Mouse (Mus musculus) regulatory T cell (primary cell): ENCODE measurements around the gene Bmper.

Experiments used
- in situ Hi-C: fragments of 300-600 bp; cut with MboI, MseI; formaldehyde crosslinking; loops from one replicate; pipeline ENCODE4 v1.15.1; 2025; ENCODE audit warnings: high pct_unique_total_duplicates

Gene Bmper

GRCm38 (mm10) chr9:23423748-23424147 is 200.9 kb downstream of the Bmper start:
- in situ Hi-C loops: no loop called here

DNA sequence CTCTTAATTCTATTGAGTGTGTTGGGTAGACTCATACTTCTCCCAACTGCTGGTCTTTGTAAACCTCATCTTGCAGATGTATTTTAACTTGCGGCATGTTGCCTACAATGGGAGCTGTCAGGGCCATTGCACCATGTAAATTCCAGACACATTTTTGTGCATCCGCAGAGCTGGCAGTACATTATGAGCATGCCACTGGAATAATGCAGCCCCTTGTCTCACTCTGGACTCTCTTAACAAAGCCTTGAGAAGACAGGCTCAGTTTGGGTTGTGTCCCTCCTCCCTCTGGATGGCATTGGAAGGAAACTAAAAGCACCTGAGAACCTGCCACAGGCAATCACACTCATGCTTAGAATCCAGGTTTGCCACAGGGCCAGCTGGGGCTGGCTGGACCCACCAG is 209.8 kb downstream of the Bmper start:
- in situ Hi-C loops: no loop called here

- in situ Hi-C loops: no loop called here
These were observed 210.4 kb downstream of the Bmper start for GRCm38 (mm10) chr9:23433238-23433637.

DNA sequence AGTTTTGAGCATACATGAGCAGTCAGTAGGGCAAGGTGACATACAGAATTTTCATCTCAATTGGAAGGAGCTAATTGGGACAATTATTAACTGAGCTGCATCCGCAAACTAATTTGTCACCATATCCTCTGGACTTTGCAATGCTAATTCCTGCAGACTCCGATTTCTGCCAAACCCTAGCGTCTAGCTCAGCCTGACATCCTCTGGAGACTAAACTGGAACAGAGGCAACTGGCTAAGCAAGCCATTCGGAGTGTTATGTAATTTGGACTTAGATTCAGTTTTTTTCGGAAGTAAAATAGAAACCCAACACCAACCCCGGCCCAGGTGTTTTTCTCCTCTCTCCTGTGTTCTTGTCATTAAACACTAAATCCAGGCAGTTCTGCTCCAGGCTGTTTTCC is 213.9 kb downstream of the Bmper start:
- in situ Hi-C loops: no loop called here

- in situ Hi-C loops: no loop called here
These were observed 215.8 kb downstream of the Bmper start for GRCm38 (mm10) chr9:23438662-23439061.

- in situ Hi-C loops: no loop called here
These were observed 219.3 kb downstream of the Bmper start for GRCm38 (mm10) chr9:23442168-23442567.

DNA sequence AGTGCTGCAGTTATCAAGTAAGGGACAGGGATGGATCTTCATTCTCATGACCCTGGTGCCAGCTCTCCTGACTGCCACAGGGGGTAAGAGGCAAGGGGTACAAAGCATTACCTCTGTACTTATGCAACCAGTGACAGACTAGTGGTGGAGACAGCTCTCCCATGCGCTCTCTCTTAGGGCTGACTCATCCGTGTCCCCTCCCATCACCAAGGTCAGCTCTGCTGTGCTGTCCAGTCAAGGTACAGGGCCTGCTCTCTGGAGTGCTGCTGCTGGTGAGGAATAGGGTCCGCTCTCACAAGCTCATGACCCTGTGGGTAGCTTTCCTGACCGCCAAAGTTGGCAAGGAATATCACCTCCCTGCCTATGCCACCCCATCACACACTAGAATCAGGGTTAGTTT is 222.1 kb downstream of the Bmper start:
- in situ Hi-C loops: no loop called here

GRCm38 (mm10) chr9:23447271-23447961 is 224.5 kb downstream of the Bmper start:
- in situ Hi-C loops: no loop called here

- in situ Hi-C loops: no loop called here
These were observed 230.4 kb downstream of the Bmper start for GRCm38 (mm10) chr9:23453309-23453708.

DNA sequence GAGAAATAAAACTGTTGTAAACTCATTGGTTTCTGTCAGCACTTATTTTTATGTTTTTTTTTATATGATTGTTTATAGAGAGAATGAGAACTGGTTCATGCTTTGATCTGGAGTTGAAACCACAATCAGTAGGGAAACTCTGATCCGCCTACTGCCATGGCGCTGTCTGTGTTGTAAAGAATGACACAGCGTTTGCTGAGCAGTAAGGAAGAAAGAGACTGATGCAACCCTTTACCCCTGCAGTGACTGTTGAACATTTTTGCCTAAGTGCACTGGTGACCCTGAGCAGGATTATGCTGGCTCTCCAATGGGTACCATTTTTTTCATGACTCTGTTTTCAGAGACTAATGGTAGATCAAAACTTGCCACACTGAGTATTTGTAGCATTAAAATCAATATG is 234.3 kb downstream of the Bmper start:
- in situ Hi-C loops: no loop called here

GRCm38 (mm10) chr9:23460721-23461120 is 237.8 kb downstream of the Bmper start:
- in situ Hi-C loops: no loop called here

DNA sequence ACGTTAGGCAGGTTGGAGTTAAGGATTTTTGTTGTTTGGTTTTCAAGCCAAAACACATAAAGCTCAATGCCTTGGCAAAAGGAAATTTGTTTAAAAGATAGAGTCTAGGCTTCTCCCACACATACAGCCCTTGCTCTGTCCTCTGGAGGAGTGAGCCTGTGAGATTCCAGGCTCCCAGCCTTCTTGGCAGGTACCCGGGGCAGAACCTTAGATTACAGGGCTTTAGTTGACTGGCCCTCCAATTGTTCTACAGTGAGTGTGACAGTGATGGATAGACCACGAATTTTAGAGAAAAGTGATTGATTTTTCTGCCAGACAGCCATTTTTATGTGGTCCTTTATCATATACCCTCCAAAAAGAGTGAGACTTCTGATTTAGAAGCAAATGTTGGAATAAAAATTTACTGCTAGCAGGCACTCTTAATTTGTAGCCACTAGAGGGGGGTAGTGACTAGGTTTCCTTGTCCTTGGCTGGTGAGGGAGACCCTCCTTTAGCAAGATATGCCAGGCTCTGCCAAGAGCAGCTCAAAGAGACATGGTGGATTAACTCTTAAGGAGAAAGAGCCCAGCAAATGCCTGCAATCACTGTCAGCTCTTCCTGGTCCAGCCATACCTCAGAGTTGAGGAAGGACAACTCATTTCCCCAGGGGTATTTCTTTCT is 240.2 kb downstream of the Bmper start:
- in situ Hi-C loops: no loop called here

GRCm38 (mm10) chr9:23464981-23465630 is 242.2 kb downstream of the Bmper start:
- in situ Hi-C loops: no loop called here

DNA sequence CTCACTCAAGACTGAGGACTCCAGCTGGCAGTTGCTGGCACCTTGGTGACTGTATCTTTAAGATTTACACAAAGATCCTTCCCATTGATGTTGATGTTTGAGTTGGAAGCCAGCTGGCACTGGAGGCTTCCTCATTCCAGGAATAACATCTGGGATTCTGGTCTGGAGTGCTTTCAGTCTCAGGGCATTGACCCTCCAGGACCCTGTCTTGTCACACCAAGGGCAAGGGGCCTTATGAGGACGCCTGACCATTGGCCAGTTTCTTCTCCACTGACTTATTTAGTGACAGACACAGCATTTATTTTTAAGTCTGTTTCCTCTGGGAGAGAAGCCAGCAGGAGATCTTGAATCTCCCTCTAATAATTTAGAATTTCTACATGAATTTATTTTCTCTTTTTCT is 247.0 kb downstream of the Bmper start:
- in situ Hi-C loops: no loop called here

DNA sequence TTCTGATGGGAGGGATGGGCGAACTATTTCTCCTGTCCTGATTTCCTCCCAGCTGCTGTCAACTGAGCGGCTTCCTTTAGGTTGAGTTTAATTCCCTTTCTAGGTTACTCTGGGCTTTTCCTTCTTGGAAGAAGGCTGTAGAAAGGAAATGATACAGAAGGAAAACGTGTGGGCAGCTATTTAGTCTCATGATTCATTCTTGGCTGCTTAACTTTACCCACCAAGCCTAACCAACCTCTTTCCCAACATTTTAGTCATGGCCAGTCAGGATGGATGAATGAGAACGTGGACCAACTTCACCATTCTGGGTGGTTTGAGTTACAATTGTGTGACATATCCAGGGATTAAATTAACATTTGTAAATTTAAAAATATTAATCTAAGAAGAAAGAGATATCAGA is 263.0 kb downstream of the Bmper start:
- in situ Hi-C loops: no loop called here

GRCm38 (mm10) chr9:23486725-23487378 is 264.0 kb downstream of the Bmper start:
- in situ Hi-C loops: no loop called here

DNA sequence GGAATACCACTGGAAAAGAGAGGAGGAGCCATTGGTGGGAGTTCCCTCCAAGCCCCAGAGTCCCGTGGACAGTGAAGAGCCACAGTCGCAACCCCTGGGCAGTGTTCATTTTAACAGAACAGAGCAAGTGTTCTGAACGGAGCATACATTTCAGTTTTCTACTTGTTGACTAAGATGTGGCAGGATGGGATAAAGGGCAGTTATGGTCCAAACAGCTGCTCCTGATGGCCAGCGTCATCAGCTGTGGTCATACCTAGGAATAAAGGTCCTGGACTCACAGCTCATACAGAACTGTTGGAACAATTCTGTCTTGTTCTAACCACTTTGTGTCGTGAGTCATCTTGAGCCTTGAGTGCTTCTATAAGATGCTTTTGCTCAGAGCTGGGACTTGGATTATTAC is 265.4 kb downstream of the Bmper start:
- in situ Hi-C loops: no loop called here

DNA sequence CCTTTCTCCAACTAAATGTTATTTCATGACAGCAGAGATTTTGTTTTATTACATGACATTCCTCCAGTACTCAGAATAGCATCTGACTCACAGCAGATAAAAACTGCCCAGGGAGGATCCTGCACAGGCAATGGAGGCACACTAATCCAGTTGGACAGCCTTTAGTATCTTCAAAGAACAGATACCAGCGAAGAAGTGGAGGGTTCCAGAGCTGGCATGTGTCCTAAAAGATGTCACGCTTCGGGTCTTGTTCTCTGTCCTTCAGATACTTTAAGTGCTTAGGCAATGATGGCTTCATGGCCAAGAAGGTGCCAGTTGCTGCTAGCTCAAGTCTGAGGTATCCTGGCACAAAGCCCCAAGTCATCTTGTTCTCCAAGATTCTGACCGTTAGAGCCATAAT is 272.5 kb downstream of the Bmper start:
- in situ Hi-C loops: no loop called here

DNA sequence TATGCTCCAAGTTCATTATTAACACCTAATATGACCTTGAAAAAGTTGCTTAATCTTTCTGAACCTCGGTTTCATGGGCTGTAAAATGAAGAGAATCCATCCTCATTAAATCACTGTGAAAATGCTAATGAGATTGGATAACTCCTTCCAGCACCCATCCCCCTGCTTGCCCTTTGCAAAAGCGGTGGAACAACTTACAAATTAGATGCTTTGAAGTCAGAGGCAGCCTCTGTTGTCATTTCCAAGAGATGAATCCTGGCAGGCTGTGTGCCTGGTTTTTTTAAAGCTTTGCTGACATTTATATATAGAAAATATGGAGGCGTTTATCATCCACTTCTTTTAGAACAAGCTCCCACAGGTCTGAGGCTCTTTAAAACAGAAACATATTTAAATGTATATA is 274.8 kb downstream of the Bmper start:
- in situ Hi-C loops: no loop called here

DNA sequence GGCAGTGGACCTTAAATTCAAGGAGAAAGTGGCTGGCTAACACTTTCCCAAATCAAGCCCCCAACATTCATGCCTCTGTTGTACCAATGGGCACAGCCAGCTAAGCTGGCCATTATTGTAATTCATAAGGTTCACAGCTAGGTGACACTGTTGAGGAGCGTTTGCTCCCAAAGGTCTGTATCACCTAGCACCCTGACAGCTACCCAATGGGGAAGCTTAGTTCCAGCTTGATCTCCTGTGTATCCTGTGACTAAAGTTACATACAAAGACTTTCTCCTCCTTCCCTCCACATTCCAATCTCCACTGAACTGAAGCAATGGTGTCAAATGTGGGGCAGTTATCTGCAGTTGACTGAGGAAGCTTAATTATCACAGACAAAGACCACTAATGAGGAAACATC is 311.0 kb downstream of the Bmper start:
- in situ Hi-C loops: no loop called here
